Mouse (Mus musculus) T-helper 17 cell (primary cell): ENCODE measurements at regions not wholly inside any gene's neighbourhood (a gene's known extent, or its start where the extent isn't known, plus 50 kb on each side); places are given as distances from the start of the nearest gene placed in this dataset.

Experiments
- in situ Hi-C, 2 experiments: fragments of 300-600 bp; cut with MboI, MseI; formaldehyde crosslinking; loops; 1 replicate in 1 of 2; 2 replicates in 1 of 2; pipeline ENCODE4 v1.15.1; 2025; ENCODE audit warnings: high pct_unique_total_duplicates in 2 of 2

- in situ Hi-C loops = loop anchor here in 1 of 2 experiments (5.0 kb wide), 1 partner anchor 231 kb away; the partner anchor contains the start of genes Bcl6 and Gm37419
Measured at GRCm38 (mm10) chr16:24218162-24218849, 175.0 kb upstream of the Lpp start.

GRCm38 (mm10) chr16:24216828-24217227 is 176.5 kb upstream of the Lpp start:
- in situ Hi-C loops = loop anchor here in 1 of 2 experiments (5.0 kb wide), 1 partner anchor 230 kb away; the partner anchor contains the start of genes Bcl6 and Gm37419

GRCm38 (mm10) chr16:24215353-24215752 is 178.0 kb upstream of the Lpp start:
- in situ Hi-C loops = loop anchor here in 1 of 2 experiments (5.0 kb wide), 1 partner anchor 228 kb away; the partner anchor contains the start of genes Bcl6 and Gm37419

GRCm38 (mm10) chr16:24213577-24213976 is 179.7 kb upstream of the Lpp start:
- in situ Hi-C loops = loop anchor here in 1 of 2 experiments (5.0 kb wide), 1 partner anchor 849 kb away; no protein-coding TSS in a partner anchor

DNA sequence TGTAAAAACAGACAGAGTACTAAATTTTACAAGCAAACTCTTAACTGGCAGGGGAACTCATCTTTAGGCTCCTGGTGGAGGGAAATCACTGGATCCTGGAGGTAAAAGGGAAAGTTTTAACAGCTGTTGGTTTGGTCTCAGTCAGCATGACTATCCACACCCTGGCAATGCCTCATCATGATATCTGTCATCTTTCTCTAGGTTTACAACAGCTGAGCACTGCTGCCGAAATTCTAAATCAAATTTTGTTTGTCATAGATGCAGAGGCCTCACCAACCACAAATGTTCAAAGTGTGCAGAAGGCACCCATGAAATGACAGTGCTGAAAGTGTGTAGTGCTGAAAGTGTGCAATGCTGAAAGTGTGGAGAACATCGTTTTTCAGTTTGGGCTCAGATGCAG is 180.6 kb upstream of the Lpp start:
- in situ Hi-C loops = loop anchor here in 1 of 2 experiments (5.0 kb wide), 1 partner anchor 850 kb away; no protein-coding TSS in a partner anchor

GRCm38 (mm10) chr16:24211588-24211987 is 181.7 kb upstream of the Lpp start:
- in situ Hi-C loops = loop anchor here in 1 of 2 experiments (5.0 kb wide), 1 partner anchor 851 kb away; no protein-coding TSS in a partner anchor

DNA sequence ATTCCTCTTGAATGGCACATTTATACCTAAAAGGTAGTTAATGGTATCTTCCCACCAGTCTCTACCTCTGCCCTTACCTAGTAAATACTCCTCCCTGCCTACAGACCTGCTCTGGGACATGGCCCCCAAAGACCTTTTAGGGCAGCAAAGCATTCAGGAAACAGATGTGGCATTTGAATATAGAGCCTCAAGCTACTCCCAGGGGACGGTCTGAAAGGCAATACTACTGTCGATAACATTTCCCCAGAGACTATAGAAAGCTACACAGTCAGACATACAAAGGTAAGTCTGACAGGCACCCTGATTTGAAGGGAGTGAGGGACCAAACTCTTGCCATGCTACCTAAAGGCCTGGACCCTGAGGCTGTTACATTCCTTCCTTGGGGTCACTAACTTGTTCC is 184.4 kb upstream of the Lpp start:
- in situ Hi-C loops = no loop called here

GRCm38 (mm10) chr16:24208118-24208517 is 185.2 kb upstream of the Lpp start:
- in situ Hi-C loops = no loop called here

DNA sequence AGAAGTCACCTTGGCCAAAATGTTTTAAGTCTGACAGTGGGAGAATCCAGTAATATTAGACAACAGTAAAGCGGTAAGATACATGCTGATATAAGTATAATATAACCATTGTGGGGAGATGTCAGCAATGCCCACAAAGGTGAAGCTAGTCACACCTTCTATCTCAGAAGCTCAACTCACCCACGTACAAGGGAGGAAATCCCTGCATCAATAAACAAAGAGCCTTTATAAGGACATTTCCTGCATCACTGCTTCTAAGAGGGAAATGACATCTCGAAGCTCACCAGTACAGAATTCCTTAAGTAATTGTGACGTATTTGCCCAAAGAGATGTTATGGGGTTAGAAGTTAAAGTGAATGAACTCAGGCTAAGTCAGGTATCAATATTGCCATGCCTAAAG is 186.3 kb upstream of the Lpp start:
- in situ Hi-C loops = no loop called here

DNA sequence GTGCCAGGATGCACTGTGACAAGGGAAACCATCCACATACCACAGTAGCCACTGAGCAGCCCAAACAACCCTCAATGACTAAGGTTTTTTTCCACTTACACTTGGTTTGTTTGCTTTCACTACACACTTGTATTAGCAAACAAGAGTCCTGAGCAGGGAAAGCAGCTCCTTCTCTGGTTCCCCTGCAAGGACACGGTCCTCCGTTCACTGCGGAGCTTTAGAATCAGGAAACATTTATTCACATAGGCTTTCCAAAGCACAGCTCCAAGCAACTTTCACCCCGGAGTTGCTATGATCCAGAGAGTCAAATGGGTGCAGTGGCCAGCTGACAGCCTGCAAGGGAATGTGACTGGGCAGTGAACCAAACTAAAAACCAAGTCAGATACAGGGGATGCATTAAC is 186.8 kb upstream of the Lpp start:
- in situ Hi-C loops = no loop called here

DNA sequence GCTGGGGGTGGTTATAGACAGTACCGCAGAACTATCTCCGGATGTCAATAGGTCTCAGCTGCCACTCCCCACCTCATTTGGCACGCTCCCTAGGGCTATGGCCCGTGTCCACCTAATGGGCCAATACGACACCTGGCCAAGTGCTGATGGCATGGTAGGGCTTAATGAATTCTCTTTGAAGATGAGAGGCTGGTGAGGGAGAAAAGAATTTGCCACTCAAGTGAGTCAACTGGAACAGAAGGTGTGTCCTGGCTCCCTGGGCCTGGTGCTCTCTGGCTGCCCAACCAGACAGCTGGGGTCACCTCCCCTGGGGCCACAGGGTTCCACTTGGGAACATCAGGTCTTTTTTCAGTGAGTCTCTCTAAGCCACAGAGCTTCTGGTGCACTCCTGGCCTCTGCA is 187.7 kb upstream of the Lpp start:
- in situ Hi-C loops = no loop called here

GRCm38 (mm10) chr16:24204064-24204730 is 189.1 kb upstream of the Lpp start:
- in situ Hi-C loops = no loop called here

GRCm38 (mm10) chr16:24202653-24203052 is 190.7 kb upstream of the Lpp start:
- in situ Hi-C loops = no loop called here

DNA sequence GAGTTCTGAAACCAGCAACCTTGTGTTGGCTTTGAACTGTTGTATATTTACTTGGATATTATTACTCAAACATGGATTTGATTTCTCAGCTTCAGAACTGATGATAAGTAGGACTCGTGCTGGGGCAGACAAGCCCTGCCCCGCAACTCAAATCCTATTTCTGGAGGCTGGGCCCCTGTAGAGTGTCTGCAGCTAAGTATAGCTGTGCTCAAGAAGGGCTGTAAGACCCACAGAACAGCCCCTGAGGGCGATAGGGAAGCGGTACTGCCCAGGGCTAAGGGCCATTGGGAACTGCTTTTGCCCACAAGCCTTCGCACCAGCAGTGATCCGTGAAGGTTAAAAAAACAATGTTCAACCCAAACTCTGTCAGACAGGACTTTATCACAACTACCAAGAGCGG is 191.9 kb upstream of the Lpp start:
- in situ Hi-C loops = no loop called here

DNA sequence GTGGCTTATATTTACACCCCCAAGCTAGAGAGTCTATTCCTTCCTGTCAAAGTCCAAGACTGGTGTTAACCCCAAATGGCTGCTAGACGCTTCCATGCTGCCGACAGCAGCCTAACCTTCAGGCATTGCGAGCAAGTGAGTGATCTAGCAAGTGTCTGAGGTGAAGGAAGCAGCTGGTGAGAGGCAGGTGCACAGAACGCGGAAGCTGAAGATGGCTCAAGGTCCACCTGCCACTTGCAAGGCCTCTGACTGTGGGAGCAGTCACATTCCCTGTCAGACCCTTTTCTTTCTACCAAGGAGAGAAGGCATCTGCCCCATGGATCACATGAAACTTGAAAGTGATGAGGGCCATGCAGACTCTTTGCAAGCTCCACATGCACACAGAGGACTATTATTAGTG is 193.1 kb upstream of the Lpp start:
- in situ Hi-C loops = no loop called here

- in situ Hi-C loops = loop anchor here (10.0 to 25.0 kb wide), 2 partner anchors 1025 to 1337 kb away; partner anchors contain the start of genes Dnajb11 (in 1 of the 2) and Tbccd1 (in 1 of the 2)
Measured at GRCm38 (mm10) chr16:24199408-24200167, 193.7 kb upstream of the Lpp start.

- in situ Hi-C loops = loop anchor here (10.0 to 25.0 kb wide), 2 partner anchors 1023 to 1336 kb away; partner anchors contain the start of genes Dnajb11 (in 1 of the 2) and Tbccd1 (in 1 of the 2)
Measured at GRCm38 (mm10) chr16:24198291-24198690, 195.0 kb upstream of the Lpp start.

DNA sequence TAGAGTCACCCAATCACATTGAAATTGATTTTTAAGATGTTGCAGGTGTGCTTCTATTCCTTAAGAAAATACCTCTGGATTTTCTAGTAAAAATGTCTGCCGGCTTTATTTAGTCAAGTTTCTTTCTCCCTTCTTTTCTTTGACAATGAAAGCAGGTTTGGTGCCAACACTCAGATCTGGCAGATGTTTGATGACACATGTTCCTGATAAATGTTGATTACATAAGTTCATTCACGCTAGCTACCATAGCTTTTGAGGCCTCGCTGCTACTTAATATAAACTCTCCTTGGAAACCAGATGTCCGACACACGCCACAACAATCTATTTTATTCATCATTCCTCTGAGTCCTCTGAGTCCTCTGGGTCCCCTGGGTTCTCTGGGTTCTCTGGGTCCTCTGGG is 195.7 kb upstream of the Lpp start:
- in situ Hi-C loops = loop anchor here (10.0 to 25.0 kb wide), 2 partner anchors 1023 to 1335 kb away; partner anchors contain the start of genes Dnajb11 (in 1 of the 2) and Tbccd1 (in 1 of the 2)

DNA sequence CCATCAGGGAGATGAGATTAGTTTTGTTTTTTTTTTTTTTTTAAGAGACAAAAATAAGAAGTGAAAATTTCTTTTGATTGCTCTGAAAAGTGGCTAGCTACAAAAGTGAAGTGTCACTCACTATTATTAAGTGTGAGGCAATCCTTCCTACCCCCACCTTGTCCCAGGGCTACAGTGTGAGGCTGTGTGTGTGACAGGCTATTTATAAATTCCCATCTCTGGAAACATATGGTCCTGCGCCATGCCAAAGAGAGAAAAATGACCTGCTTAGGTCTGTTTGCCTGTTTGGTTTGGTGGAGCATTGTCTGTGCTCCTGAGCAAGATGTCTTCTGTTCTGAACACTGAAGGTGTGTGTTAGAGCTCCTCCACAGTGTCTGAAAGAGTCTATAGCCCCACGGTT is 199.4 kb upstream of the Lpp start:
- in situ Hi-C loops = loop anchor here (10.0 to 25.0 kb wide), 2 partner anchors 1019 to 1332 kb away; partner anchors contain the start of genes Dnajb11 (in 1 of the 2) and Tbccd1 (in 1 of the 2)

DNA sequence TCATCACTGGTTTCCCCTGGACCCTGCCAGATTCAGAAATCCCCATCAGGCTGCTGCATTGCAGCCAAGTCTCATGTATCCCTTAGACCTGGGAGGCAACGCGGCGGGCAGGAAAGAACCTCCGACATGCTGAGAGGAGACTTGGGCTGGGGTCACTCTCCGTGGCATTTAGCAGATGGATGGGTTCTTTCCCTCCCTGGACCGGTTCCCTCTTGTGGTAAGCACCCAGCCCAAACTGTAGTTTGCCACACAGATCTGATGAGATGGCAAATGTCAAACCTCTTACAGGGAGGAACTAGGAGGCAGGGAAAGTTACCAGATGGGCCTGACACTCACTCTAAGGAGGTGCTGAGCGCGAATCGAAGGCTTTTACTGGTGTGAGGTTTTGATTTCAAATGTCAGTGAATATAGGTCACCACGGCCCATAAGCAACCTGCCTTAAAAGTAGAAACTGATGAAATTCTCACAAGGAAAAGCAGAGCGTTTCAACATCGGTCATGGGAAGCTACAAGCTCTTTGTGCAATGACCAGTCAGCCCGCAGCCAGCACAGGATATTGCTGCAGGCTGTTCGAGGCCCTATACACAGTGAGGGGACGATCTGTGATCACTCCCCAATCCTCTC is 199.9 kb upstream of the Lpp start:
- in situ Hi-C loops = loop anchor here (10.0 to 25.0 kb wide), 2 partner anchors 1019 to 1331 kb away; partner anchors contain the start of genes Dnajb11 (in 1 of the 2) and Tbccd1 (in 1 of the 2)

GRCm38 (mm10) chr16:24192013-24192412 is 201.3 kb upstream of the Lpp start:
- in situ Hi-C loops = loop anchor here (10.0 to 25.0 kb wide), 2 partner anchors 1017 to 1330 kb away; partner anchors contain the start of genes Dnajb11 (in 1 of the 2) and Tbccd1 (in 1 of the 2)
